Mouse (Mus musculus) regulatory T cell (primary cell): ENCODE data around the gene Pemt.

Experiments
- in situ Hi-C: fragments of 300-600 bp; cut with MboI, MseI; formaldehyde crosslinking; loops from one replicate; pipeline ENCODE4 v1.15.1; 2025; ENCODE audit warnings: high pct_unique_total_duplicates

Pemt gene

DNA sequence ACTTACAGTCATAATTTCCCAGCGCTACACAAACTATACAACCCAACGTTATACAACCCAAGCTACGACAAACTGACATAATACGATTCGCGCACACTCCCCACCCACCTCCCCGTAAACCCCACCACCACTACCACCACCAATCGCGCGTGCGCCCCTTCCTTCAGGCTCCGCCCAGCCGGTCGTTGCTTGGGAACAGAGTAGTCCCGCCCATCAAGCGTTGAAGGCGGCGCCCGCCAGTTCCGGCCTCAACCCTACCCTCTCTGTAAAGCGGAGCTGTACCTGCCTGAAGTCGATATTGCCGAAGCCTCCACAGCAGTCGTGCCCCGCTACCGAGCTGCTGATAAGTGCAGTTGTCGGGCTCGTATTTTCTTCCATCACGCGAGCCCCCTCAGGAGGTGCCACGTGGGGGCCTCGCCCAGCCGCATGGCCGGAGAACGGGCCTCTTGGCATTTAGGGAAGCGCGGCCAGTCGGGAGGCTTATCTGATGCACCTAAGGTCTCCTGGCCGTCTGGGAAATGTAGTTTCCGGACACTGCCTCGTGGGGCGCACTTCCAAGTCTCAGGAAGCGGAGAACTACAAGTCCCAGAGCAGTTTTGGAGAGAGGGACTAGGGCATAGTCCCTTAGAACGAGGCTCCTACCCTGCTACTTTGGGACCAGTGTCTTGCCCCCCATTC lies at the start of gene Pemt:
TSS of gene Pemt (minus strand) at position 432 of the 678 bp plus-strand sequence.
- in situ Hi-C loops: no loop called here

DNA sequence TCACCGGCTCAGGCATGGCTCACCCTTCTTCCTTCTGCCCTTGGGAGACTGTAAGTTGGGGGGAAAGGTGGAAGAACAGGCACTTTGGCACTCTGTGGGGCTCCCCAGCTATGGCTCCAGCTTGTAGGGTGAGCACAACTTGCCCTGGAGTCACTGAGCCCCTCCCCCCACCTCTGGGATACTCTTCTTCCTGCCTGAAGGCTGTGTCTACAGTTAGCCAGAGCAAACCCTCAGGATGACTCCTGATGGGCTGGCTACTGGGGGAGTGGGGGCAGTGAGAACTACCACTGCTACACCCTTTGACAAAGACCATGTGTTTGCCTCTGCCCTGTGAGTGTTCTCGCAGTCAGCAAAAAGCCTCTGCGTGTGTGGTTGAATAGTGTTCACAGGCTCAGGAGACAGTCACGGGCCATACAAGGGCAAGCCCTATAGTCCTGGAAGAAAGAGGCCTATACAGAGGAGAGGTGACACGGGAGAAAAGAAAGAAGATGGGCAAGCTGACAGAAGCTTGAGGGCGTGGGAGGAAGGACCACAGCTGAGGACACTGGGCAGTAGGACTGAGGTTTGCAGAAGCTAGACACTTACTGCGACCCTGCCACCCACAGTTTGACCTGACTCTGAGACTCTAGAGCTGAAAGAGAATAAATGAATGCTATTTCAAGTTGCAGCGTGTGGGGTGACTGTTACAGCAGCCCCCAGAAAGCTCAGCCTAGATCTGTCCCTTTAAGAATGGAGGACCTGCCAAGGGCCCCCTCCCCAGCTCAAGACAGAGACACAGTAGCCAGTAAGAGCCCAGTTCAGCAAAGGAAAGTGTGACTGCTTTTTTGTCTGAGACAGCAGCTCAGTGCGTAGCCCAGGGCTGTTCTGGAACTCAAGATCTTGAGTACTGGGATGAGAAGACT lies 48.9 kb upstream of the Pemt start:
- in situ Hi-C loops: loop anchor here (5.0 kb wide), 2 partner anchors 37 to 102 kb away; no protein-coding TSS in a partner anchor

DNA sequence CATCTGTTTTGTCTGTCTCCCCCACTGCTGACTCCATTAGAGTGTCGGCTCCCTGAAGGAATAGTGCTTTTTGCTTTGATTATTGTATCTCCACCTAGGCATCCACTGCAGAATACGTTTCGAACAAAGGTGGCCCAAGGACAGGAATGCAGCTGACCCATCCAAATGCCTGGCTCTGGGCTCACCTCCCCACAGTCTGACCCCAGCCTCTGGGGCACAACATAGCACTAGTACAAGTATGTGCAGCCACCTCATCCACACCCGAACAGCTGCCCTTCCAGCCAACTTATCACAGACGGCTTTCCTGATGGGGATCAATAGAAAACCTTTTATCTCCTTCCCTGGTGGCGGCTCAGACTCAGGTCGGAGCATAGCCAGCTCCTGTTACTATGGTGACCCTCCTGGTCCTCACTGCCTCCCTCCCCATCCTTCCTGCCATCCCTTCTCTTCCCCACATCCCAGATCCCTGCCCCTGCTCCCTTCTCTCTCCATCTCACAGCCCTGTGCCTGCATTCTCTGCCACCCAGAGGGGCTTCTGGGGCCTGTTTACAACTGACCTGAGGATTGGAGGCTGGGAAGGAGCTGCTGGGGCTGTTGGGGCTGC lies 47.8 kb upstream of the Pemt start:
- in situ Hi-C loops: no loop called here

DNA sequence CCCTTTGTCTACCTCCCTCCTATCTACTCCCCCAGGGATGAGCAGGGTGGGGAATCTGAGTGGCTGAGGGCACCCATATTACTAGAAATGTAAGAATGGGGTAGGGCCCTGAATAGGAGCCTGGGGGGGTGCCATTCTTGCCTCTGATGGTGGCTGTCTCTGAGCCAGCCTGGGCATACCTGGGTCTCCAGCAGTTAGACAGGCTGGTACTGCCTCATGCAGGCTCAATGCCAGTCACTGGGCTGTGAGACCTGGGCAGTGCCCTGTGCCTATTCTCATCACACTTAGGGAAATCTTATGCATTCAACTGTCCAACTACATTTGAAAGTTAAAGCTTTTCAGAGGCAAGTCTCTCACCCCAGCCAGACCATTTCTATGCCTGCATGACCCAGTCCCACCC lies 46.9 kb upstream of the Pemt start:
- in situ Hi-C loops: no loop called here

DNA sequence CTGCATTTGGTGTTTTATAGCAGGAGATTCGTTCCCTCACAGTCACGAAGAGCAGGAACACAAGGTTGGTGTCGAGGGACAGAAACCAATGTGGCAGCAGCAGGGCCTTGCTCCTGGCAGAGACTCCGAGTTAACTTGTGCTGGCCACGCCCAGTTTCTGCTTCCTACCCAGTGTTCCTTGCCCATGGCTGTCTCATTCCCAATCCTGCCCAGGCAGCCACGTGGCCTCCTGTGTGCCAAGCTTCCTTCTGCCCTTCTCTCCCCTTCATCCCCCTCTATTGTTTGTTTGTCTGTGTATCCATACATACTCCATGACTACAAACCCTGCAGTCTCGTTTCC lies 45.1 kb upstream of the Pemt start:
- in situ Hi-C loops: no loop called here

DNA sequence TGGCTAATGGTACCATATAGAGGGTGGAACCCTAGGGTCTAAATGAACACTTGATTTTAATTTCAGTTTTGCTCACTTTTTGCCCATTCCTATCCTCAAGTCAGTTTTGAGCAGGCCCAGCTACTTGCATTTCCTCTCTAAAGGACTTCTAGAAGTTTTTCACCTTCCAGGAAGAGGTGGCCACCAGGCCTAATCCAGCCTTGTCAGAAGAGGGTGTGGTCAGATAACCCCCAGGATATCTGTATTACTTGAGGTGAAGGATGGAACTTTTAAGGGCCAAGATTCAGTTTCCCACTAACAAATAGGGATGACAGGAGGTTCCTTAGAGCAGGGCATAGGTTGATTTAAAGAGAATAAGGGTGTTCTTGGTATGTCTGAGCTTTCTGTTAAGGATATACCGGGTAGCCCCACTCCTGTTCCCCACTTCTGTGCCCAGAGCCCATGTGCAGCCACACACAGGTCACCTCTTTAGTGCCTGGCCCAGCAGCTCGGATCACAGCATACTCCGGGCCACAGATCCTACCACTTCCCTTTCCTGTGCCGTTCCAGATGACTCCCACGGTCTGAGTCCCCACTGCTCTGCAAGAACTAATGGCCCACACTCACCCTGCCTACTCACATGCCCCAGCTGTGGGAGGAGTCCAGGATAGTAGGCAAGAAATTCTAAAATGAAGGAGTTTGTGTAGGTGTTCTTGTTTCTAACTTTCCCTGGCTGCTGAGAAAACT lies 44.6 kb upstream of the Pemt start:
- in situ Hi-C loops: no loop called here

DNA sequence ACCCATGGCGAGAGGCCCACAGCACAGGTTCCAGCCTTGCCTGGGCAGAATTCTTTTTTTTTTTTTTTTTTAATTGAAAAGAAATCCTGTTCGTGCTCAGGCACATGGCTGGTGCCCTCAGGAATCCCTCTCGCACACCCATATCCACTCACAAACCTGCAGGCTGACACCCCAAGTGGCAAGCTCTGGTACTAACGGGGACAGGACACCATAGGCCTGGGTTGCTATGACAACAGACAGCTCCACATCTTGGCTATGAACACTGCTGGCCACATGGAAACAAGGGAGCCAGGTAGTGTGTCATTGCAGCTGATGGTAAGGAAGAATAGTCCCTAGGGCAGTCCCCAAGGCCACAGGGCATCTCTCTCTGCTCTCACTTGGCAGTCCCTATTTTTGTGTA lies 42.7 kb upstream of the Pemt start:
- in situ Hi-C loops: no loop called here

DNA sequence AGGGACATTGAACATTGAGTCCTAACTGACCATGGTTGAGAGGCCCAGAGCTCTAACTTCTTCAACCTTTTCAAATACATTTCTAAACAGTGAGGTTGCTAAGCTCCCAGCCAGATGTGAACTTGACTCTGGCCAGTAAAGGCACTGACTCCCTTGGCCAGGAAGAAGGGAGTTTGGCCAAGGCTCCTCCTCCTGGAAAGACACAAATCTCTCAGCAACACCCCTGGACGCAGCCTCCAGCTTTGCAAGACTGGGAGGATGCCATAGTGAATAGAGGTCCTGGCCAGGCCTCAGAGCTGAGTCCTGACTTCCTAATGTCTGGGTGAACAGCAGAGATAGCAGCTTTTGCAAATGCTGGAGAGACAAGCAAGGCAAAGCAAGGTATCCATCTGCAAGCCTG lies 40.4 kb upstream of the Pemt start:
- in situ Hi-C loops: no loop called here

DNA sequence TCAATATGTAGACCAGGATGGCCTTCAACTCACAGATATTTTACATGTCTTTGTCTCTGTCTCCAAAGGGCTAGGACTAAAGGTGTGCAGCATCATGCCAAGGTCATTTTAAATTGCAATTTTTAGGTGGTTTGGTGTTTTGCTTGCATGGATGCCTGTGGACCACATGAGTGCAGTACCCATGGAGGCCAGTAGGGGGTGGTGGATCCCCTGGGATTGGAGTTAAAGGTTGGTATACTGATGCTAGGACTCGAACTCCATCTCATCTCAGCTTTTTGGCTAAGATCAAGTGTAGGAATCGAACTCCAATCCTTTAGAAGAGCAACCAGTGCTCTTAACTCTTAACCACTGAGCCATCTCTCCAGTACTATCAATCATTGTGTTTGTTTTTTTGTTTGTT lies 38.3 kb upstream of the Pemt start:
- in situ Hi-C loops: no loop called here

DNA sequence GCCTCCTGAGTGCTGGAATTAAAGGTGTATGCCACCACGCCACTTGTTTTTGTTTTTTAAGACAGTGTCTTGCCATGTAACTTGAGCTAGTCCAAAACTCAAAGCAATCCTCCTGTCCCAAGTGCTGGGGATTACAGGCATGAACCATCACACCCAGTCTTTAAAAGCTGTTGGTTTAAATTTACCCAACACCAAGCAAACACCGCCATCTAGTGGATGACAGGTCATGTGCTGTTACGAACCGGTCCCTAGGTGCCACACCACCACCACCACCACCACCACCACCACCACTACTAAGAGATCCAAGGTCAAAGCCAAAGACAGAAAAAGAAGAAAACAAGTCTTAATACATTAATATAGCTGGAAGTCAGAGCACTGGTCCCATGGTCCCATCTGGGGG lies 30.5 kb upstream of the Pemt start:
- in situ Hi-C loops: no loop called here

DNA sequence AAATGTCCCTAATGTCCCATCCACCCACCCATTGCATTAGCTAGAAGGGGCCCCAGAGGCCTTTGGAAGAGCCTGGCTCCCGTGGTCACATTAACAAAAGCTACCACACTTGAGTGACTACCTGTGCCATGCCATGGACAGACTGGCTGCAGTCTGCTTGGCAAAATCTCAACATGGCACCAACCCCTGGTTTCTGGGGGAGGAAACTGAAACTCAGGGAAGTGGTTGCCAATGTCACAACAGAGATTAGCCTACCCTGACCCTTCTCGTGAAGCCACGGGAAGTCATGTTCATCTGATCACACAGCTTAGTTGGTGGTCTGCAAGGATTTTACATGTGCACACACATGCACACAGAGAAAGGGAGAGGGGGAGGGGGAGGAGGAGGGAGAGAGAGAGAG lies 29.9 kb upstream of the Pemt start:
- in situ Hi-C loops: no loop called here

DNA sequence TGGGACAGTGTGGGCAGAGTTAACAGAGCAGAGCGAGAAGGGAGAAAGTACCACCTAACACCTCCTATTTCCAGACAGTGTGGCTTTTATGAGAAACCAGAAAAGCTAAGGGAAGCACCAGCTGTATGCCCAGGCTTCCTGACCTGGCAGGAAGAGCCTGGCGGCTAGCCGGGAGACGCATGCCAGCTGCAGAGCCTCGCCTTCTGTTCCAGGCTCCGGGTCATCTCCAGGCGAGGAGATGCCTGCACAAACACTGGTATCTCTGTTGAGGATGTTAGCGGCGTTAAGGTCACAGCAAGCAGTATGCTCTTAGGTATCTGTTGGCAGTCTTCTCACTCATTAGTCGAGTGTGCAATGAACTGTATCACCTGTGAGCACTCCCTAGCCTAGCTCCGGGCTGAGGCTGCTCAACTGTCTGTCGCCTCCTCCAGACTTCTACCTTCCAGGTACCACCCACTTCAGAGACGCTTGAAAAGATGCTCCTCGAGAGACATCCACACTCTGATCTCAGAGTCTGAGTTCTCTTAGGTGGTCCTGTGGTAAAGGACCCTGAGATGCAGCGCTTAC lies 27.7 kb upstream of the Pemt start:
- in situ Hi-C loops: no loop called here

DNA sequence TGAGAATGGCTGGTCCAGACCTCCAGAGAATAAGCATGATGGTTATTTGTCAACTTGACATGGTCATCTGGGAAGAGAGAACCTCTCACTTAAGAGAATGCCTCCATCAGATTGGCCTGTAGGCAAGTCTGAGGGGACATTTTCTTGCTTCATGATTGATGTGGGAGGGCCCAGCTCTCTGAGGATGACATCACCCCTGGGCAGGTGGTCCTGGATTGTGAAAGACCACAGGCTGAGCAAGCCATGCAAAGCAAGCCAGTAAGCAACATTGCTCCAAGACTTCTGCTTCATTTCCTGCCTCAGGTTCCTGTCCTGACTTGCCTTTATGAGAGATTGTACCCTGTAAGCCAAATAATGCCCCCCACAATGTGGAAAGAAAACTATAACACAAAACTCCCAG lies 26.8 kb upstream of the Pemt start:
- in situ Hi-C loops: no loop called here

DNA sequence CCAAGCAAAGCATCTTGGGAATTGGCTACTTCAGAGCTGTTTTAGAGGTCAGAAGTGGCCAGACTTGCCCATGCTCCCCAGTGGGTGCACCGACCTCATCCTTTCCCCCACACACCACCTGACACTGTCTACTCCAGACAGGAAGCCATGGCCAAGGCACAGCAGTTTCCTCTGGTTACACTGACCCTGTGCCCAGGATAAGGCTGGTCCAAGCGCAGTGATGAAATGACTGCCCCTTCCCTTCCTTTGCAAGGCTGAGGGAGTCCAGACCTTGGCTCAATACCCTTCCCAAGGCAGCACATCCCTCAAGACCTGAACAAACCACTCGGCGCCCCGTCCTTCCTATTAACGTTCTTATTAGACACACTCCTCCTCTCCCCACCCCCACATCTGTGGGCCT lies 24.9 kb upstream of the Pemt start:
- in situ Hi-C loops: no loop called here

DNA sequence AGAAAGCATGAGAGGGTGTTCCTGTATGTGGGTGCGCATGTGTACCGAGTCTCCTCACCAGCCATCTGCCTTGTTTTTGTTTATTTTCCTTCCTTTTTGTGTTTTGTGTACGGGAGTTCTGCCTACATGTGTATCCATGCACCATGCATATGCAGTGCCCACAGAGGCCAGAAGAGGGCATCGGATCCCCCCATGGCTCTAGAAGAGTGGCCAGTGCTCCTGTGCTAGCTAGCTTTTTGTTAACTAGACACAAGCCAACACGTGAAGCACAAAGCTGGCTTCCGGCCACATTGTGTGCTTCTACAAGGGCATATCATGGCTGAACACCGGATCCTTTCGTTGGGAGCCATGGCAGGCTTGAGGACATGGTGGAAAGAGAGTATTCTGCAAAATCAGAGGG lies 24.3 kb upstream of the Pemt start:
- in situ Hi-C loops: no loop called here

DNA sequence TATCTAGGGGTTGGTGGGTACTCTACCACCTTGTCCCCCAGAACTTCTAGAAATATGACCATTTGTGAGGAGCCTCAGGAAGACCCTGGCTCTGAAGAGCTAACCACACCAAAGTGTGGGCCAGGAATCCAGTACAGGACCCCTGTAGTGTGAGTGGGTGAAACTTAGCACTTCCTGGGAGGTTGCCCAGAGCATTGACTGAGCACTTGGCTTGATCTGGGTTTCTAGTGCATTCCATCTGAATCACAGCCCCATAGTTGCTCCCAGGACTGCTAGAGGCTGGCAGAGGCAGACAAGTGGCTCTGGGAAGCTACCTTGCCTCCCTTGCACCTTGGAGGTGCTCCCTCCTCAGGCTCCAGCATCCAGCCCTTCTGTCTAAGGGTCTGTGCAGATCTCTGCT lies 22.3 kb upstream of the Pemt start:
- in situ Hi-C loops: no loop called here

DNA sequence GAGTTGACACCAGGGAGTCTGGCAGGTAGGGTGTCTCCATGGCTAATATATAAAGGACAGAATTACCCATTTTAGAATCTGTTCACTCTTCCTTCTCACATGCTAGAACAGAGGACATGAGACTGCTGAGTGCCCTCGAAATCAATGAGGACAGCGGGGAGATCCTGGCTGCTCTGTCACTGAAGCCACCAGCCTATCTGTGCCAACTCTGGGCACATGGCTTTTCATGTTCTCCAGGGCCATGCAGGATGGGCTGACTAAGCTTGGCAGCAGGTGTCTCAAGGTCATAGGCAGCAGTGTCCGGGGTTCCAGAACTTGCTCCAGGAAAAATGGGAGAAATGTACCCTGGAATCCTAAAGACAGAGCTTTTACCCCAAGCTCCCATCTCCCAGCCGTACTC lies 21.4 kb upstream of the Pemt start:
- in situ Hi-C loops: no loop called here

DNA sequence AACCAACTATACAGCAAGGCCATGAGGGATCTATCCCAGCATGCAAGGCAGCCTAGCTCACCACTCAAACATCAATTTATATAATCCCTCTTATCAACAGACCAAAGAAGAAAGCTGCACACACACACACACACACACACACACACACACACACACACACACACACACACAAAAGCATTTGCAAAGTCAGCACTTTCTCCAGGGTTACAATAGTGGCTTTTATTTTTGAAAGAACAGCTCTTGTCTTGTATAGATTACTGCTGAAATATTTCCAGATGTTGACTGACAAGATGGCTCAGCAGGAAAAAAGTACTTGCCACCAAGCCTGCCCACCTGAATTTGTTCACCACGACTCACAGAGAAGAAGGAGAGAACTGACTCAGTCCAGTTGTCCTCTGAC lies 19.0 kb upstream of the Pemt start:
- in situ Hi-C loops: no loop called here

DNA sequence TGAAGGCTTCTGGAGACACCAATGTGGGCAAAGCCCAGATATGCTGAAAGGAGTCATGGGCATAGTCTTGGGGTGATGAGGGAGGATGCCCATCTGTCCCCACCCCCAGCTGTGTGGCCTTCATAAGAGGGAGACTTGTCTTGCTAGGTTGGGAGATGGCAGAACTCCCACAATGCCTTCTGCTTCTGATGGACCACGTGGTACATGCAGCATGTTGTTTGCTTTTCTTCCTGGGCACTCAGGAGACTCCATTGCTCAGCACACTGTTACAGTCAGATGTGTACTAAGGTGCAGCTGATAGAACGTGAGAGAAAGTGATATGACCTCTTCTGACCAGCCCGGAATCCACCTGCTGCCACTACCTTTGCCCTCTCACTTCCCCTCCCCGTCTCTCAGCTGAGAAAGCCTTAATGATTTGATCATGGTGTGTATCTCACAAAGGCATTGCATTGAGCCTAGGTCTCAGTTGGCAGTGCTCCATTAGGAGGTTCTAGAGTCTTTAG lies 15.3 kb upstream of the Pemt start:
- in situ Hi-C loops: no loop called here

DNA sequence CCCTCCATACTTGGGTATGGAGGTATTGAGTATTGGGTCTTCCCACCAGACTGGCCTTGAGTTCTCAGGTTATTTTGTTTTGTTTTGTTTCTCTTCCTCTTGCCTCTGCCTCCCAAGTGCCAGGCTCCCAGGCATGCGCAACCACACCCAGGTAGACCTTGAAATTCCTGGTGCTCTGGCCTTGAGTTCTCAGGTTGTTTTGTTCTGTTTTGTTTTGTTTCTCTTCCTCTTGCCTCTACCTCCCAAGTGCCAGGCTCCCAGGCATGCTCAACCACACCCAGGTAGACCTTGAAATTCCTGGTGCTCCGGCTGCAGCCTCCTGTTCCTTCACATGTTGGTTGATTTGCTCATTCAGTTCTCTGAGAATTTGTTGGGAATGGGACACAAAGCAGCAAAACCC lies 13.7 kb upstream of the Pemt start:
- in situ Hi-C loops: no loop called here

DNA sequence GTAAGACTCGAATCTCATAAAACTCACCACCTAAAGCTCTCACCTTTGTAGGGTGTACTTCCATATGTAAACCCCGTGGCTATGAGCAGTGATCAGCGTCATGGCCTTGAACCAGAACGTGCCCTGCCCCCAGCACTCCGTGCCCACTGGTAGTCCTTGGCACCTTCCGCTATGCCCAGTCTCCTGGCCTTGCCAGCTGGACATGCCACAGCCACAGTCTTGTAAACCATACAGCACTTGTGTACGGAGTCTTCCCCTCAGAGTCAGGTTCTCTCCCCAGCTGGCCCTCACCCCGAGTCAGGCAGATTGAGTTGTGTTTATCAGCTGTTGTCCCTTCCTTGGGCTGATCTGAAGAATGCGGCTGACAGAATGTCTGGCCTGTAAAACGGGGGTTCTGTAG lies 12.2 kb upstream of the Pemt start:
- in situ Hi-C loops: no loop called here

DNA sequence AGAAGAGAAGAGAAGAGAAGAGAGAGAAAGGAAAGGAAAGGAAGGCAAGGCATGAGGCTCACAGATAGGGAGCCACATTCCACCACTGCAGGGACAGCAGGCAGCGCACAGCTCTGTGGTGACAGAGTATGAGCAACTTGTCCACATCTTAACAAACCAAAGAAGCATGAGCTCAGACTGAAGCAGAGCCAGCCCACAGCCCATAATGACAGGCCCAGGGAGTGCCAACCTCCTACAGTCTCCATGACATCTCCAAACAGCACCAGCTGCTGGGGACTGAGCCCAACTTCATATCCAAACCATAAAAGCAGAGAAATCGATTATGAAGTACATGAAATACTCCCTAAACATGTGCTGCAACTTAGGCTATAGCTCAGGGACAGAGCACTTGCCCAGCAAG lies 11.7 kb upstream of the Pemt start:
- in situ Hi-C loops: no loop called here
